Mouse (Mus musculus) heart, embryonic 15.5 days (tissue): ENCODE measurements around the gene Tex264. TPM values are rescaled to one million over a fixed set of nuclear protein-coding genes. Genes with fewer than 3 reads are reported as not detected.
"Not testable (repeated sequence)": the region's sequence is repeated elsewhere in the genome, so short reads cannot be mapped to it uniquely, and the experiment has no call there.

Source experiments
- ATAC-seq: fragments of 200-750 bp; cut with Nextera tagmentation; replicated peaks from 2 replicates; pipeline ENCODE4 v1.8.0; 2017; ENCODE audit warnings: low read depth, moderate TSS enrichment; ENCODE audit not compliant: insufficient number of reproducible peaks, insufficient read depth, low FRiP score
- H3K27ac ChIP-seq: fragments of 300-500 bp; sonication (generic); 2 replicates; pipeline ENCODE4 v1.5.1; 2015; ENCODE audit warnings: mild to moderate bottlenecking, inconsistent platforms
- H3K27me3 ChIP-seq: fragments of 300-500 bp; sonication (generic); 2 replicates; pipeline ENCODE4 v1.6.1; 2015; ENCODE audit warnings: inconsistent platforms
- H3K36me3 ChIP-seq: fragments of 300-500 bp; sonication (generic); 2 replicates; pipeline ENCODE4 v1.6.1; 2015; ENCODE audit warnings: mild to moderate bottlenecking, inconsistent platforms
- H3K4me1 ChIP-seq: fragments of 300-500 bp; sonication (generic); replicated peaks from 2 replicates; pipeline ENCODE4 v1.6.1; 2015; ENCODE audit warnings: inconsistent platforms
- H3K4me2 ChIP-seq: fragments of 300-500 bp; sonication (generic); 2 replicates; pipeline ENCODE4 v1.6.1; 2015; ENCODE audit warnings: inconsistent platforms, mild to moderate bottlenecking, moderate library complexity
- H3K4me3 ChIP-seq: fragments of 300-500 bp; sonication (generic); 2 replicates; pipeline ENCODE4 v1.5.1; 2015; ENCODE audit warnings: mild to moderate bottlenecking, inconsistent platforms
- H3K9ac ChIP-seq: fragments of 300-500 bp; sonication (generic); 2 replicates; pipeline ENCODE4 v1.6.1; 2015; ENCODE audit warnings: mild to moderate bottlenecking, inconsistent platforms
- H3K9me3 ChIP-seq: fragments of 300-500 bp; sonication (generic); replicated peaks from 2 replicates; pipeline ENCODE4 v1.6.1; 2016; ENCODE audit warnings: inconsistent platforms
- WGBS: fragments of 180-500 bp; shearing (Covaris S2); methylation state at CpG from one replicate; pipeline ENCODE4 v1.1.7; 2015; ENCODE audit warnings: mixed read lengths; 5-methylcytosine and 5-hydroxymethylcytosine counted together
- polyA plus RNA-seq: library from polyadenylated mRNA; unstranded; fragments of >200 nt; fragmentation: Nextera tagmentation; extraction: Ambion mirVana; gene quantifications from 2 replicates; pipeline ENCODE4 v1.2.1, GENCODE M21; 2015

The Tex264 gene
- polyA plus RNA-seq, 1 experiment from 2014 or later = 40.1 TPM

GRCm38 (mm10) chr9:106643128-106643527 is 42.6 kb downstream of the Tex264 start:
- WGBS = 30% methylated on average over 7 of the region's 7 CpGs
- H3K4me3 ChIP-seq = no peak overlapping the region
- no peaks in the 10 kb centered on the region for H3K36me3 ChIP-seq
- no peak overlapping the region for H3K9ac ChIP-seq
- H3K9me3 ChIP-seq = no peaks in the 10 kb centered on the region
- H3K4me1 ChIP-seq = no peaks in the 10 kb centered on the region
- no peak for ATAC-seq
- no peak overlapping the region for H3K27ac ChIP-seq
- H3K4me2 ChIP-seq = no peak overlapping the region
- peaks cover 12% of the 10 kb centered on the region for H3K27me3 ChIP-seq

GRCm38 (mm10) chr9:106641346-106641745 is 44.4 kb downstream of the Tex264 start:
- no peaks in the 10 kb centered on the region for H3K4me1 ChIP-seq
- no peaks in the 10 kb centered on the region for H3K36me3 ChIP-seq
- H3K27ac ChIP-seq = no peak overlapping the region
- no peak overlapping the region for H3K4me2 ChIP-seq
- H3K9me3 ChIP-seq = no peaks in the 10 kb centered on the region
- no peak overlapping the region for H3K9ac ChIP-seq
- no peaks in the 10 kb centered on the region; the same call in 1 of the 2 replicates for H3K27me3 ChIP-seq
- no peak for ATAC-seq
- no peak overlapping the region for H3K4me3 ChIP-seq
- 30% methylated on average over 5 of the region's 5 CpGs for WGBS

- H3K36me3 ChIP-seq = no peaks in the 10 kb centered on the region
- ATAC-seq = no peak
- H3K4me3 ChIP-seq = no peak overlapping the region
- H3K4me1 ChIP-seq = no peaks in the 10 kb centered on the region
- no peak overlapping the region for H3K9ac ChIP-seq
- H3K9me3 ChIP-seq = no peaks in the 10 kb centered on the region
- H3K27ac ChIP-seq = no peak overlapping the region
- H3K27me3 ChIP-seq = no peaks in the 10 kb centered on the region
- WGBS = 87% methylated on average over 8 of the region's 8 CpGs
- no peak overlapping the region for H3K4me2 ChIP-seq
Measured at GRCm38 (mm10) chr9:106638154-106638553, 47.6 kb downstream of the Tex264 start.

- no peak overlapping the region for H3K9ac ChIP-seq
- H3K36me3 ChIP-seq = no peaks in the 10 kb centered on the region
- WGBS = 59% methylated on average over 5 of the region's 5 CpGs
- no peak overlapping the region for H3K4me2 ChIP-seq
- no peak overlapping the region for H3K27ac ChIP-seq
- ATAC-seq = no peak
- no peaks in the 10 kb centered on the region for H3K4me1 ChIP-seq
- H3K27me3 ChIP-seq = no peaks in the 10 kb centered on the region
- H3K4me3 ChIP-seq = no peak overlapping the region
- no peaks in the 10 kb centered on the region for H3K9me3 ChIP-seq
Measured at GRCm38 (mm10) chr9:106632185-106632584, 53.5 kb downstream of the Tex264 start.

- not testable (repeated sequence) for H3K4me3 ChIP-seq, H3K27me3 ChIP-seq, ATAC-seq, H3K36me3 ChIP-seq, H3K9ac ChIP-seq, H3K9me3 ChIP-seq, H3K4me2 ChIP-seq, H3K27ac ChIP-seq, H3K4me1 ChIP-seq
- WGBS = 21% methylated on average over 8 of the region's 8 CpGs
Measured at GRCm38 (mm10) chr9:106627796-106628195, 57.9 kb downstream of the Tex264 start.

GRCm38 (mm10) chr9:106626282-106626681 is 59.4 kb downstream of the Tex264 start, which contains the start of gene Iqcf6:
Iqcf6 (plus strand) TSS chr9:106626582.
- H3K4me2 ChIP-seq = no peak within 1 kb of the TSS
- no peaks in the 10 kb centered on the region for H3K4me1 ChIP-seq
- H3K36me3 ChIP-seq = no peaks in the 10 kb centered on the region
- no peak within 1 kb of the TSS for H3K4me3 ChIP-seq
- ATAC-seq = no peak
- WGBS = 76% methylated on average over 2 of the region's 2 CpGs
- no peak within 1 kb of the TSS for H3K9ac ChIP-seq
- no peaks in the 10 kb centered on the region for H3K27me3 ChIP-seq
- H3K9me3 ChIP-seq = no peaks in the 10 kb centered on the region
- H3K27ac ChIP-seq = no peak within 1 kb of the TSS

- ATAC-seq = no peak
- H3K4me3 ChIP-seq = no peak overlapping the region
- H3K36me3 ChIP-seq = no peaks in the 10 kb centered on the region
- H3K4me2 ChIP-seq = no peak overlapping the region
- no peaks in the 10 kb centered on the region for H3K4me1 ChIP-seq
- 0 out of 2 replicates have a peak, but pooled peaks cover 6% of the 10 kb centered on the region for H3K27me3 ChIP-seq
- H3K9me3 ChIP-seq = no peaks in the 10 kb centered on the region
- 79% methylated on average over 3 of the region's 3 CpGs for WGBS
- H3K27ac ChIP-seq = no peak overlapping the region
- H3K9ac ChIP-seq = no peak overlapping the region
Measured at GRCm38 (mm10) chr9:106617496-106617895, 68.2 kb downstream of the Tex264 start.

GRCm38 (mm10) chr9:106616306-106616705 is 69.4 kb downstream of the Tex264 start:
- no peaks in the 10 kb centered on the region for H3K9me3 ChIP-seq
- H3K4me2 ChIP-seq = no peak overlapping the region
- no peaks in the 10 kb centered on the region for H3K36me3 ChIP-seq
- H3K27ac ChIP-seq = no peak overlapping the region
- ATAC-seq = no peak
- no peak overlapping the region for H3K4me3 ChIP-seq
- 0 out of 2 replicates have a peak, but pooled peaks cover 6% of the 10 kb centered on the region for H3K27me3 ChIP-seq
- no peak overlapping the region for H3K9ac ChIP-seq
- WGBS = 78% methylated on average over 9 of the region's 9 CpGs
- H3K4me1 ChIP-seq = no peaks in the 10 kb centered on the region

GRCm38 (mm10) chr9:106614616-106615015 is 71.1 kb downstream of the Tex264 start:
- Histone ChIP-seq H3K27me3 (0 out of 2 replicates have a peak, but pooled peaks cover 6% of the 10 kb centered on the region), H3K9me3 (no peaks in the 10 kb centered on the region), H3K4me3 (no peak overlapping the region), H3K27ac (no peak overlapping the region), H3K36me3 (no peaks in the 10 kb centered on the region), H3K4me1 (no peaks in the 10 kb centered on the region), H3K9ac (no peak overlapping the region), H3K4me2 (no peak overlapping the region)
- no peak for ATAC-seq
- WGBS = 41% methylated on average over 3 of the region's 3 CpGs

- WGBS = 57% methylated on average over 2 of the region's 2 CpGs
- no peaks in the 10 kb centered on the region for H3K9me3 ChIP-seq
- ATAC-seq = no peak
- H3K4me2 ChIP-seq = no peak overlapping the region
- H3K27me3 ChIP-seq = 0 out of 2 replicates have a peak, but pooled peaks cover 6% of the 10 kb centered on the region
- no peak overlapping the region for H3K27ac ChIP-seq
- H3K4me1 ChIP-seq = no peaks in the 10 kb centered on the region
- no peaks in the 10 kb centered on the region for H3K36me3 ChIP-seq
- H3K9ac ChIP-seq = no peak overlapping the region
- no peak overlapping the region for H3K4me3 ChIP-seq
Measured at GRCm38 (mm10) chr9:106613951-106614350, 71.8 kb downstream of the Tex264 start.

- H3K4me2 ChIP-seq = no peak overlapping the region
- 79% methylated on average over 4 of the region's 4 CpGs for WGBS
- H3K4me1 ChIP-seq = no peaks in the 10 kb centered on the region
- ATAC-seq = no peak
- H3K27me3 ChIP-seq = 0 out of 2 replicates have a peak, but pooled peaks cover 6% of the 10 kb centered on the region
- H3K9me3 ChIP-seq = no peaks in the 10 kb centered on the region
- no peak overlapping the region for H3K4me3 ChIP-seq
- H3K36me3 ChIP-seq = no peaks in the 10 kb centered on the region
- no peak overlapping the region for H3K27ac ChIP-seq
- H3K9ac ChIP-seq = no peak overlapping the region
Measured at GRCm38 (mm10) chr9:106610727-106611126, 75.0 kb downstream of the Tex264 start.
